8 mouse cellular contexts compared by ENCODE assay signal in genomic region chr12:105013065-105013464, GRCm38 (mm10). TPM values are rescaled to one million over a fixed set of nuclear protein-coding genes. Genes with fewer than 3 reads are reported as not detected.
DNase-seq lines count a peak whose midpoint lies in the region; ATAC-seq and TF ChIP-seq lines count a peak whose summit lies in the region.

No protein-coding gene starts in this region.

- no peaks in the 10 kb centered on the region for H3K9me3 ChIP-seq in kidney, embryonic 14.5 days (ENCODE audit: control insufficient read depth, low read length)
- H3K9me3 ChIP-seq in heart, embryonic 12.5 days (replicated peaks): 0 out of 2 replicates have a peak, but pooled peaks cover 4% of the 10 kb centered on the region
- no peaks in the 10 kb centered on the region for H3K9me3 ChIP-seq in megakaryocyte, embryonic 14.5 days

- ATAC-seq in kidney, embryonic 14.5 days (ENCODE audit: low FRiP score, low TSS enrichment): no peak
- ATAC-seq in heart, embryonic 12.5 days (ENCODE audit: insufficient number of reproducible peaks, low FRiP score): no peak

- DNase-seq in kidney, adult 11 months: peak; percentile 78
- DNase-seq in brain, adult 2 months (ENCODE audit: low read depth, low spot score): peak; percentile 91
- peak; percentile 78 to 83 for DNase-seq in left cerebral cortex, postnatal 14 days (ENCODE audit: low spot score in 2 of 2)
- no peak for DNase-seq in cerebellum, adult 18-20 months

- no peaks in the 10 kb centered on the region for H3K36me3 ChIP-seq in kidney, embryonic 14.5 days (ENCODE audit: control insufficient read depth, insufficient read depth, low read length)
- no peaks in the 10 kb centered on the region for H3K36me3 ChIP-seq in heart, embryonic 12.5 days
- H3K36me3 ChIP-seq in megakaryocyte, embryonic 14.5 days (replicated peaks; ENCODE audit: low read length): no peaks in the 10 kb centered on the region
- no peaks in the 10 kb centered on the region for H3K36me3 ChIP-seq in testis, adult 2 months (ENCODE audit: control insufficient read depth, insufficient read depth, low read length)

- 22% methylated on average over 17 of the region's 17 CpGs for WGBS in kidney, embryonic 14.5 days
- WGBS in heart, embryonic 12.5 days: 15% methylated on average over 17 of the region's 17 CpGs

- no peak for TF ChIP-seq POLR2A in testis, adult 2 months (IDR thresholded peaks at IDR 0.05; ENCODE audit: control insufficient read depth, low read depth, low read length)

- peaks cover 12% of the 10 kb centered on the region for H3K27me3 ChIP-seq in kidney, embryonic 14.5 days (ENCODE audit: control insufficient read depth, insufficient read depth, low read length)
- peaks cover 41% of the 10 kb centered on the region for H3K27me3 ChIP-seq in heart, embryonic 12.5 days (replicated peaks)
- no peaks in the 10 kb centered on the region for H3K27me3 ChIP-seq in megakaryocyte, embryonic 14.5 days (replicated peaks)
- no peaks in the 10 kb centered on the region for H3K27me3 ChIP-seq in testis, adult 2 months (ENCODE audit: control insufficient read depth, insufficient read depth, low read length)

- 0 out of 2 replicates have a peak, but pooled peaks cover 7% of the 10 kb centered on the region for H3K4me1 ChIP-seq in kidney, embryonic 14.5 days (ENCODE audit: control insufficient read depth, insufficient read depth, low read length)
- H3K4me1 ChIP-seq in heart, embryonic 12.5 days (replicated peaks): peaks cover 20% of the 10 kb centered on the region
- peaks cover 92% of the 10 kb centered on the region for H3K4me1 ChIP-seq in megakaryocyte, embryonic 14.5 days
- H3K4me1 ChIP-seq in testis, adult 2 months (ENCODE audit: control insufficient read depth, insufficient read depth, low read length): peaks cover 16% of the 10 kb centered on the region

- intact Hi-C loops in left cerebral cortex, postnatal 14 days (cut with DNase I): no loop called here

- no peak overlapping the region for H3K9ac ChIP-seq in kidney, embryonic 14.5 days (ENCODE audit: low read depth, low read length)
- H3K9ac ChIP-seq in heart, embryonic 12.5 days: peak overlapping the region; percentile 37; the same call in 1 of the 2 replicates

- TF ChIP-seq CTCF in testis, adult 2 months (IDR thresholded peaks at IDR 0.05; ENCODE audit: control insufficient read depth, insufficient read depth, insufficient replicate concordance, low read depth, low read length): no peak

- H3K4me2 ChIP-seq in kidney, embryonic 14.5 days (replicated peaks; ENCODE audit: low read depth, low read length): no peak overlapping the region; the same call in 1 of the 2 replicates
- H3K4me2 ChIP-seq in heart, embryonic 12.5 days: peak overlapping the region; percentile 53

- no peak overlapping the region; the same call in 1 of the 2 replicates for H3K27ac ChIP-seq in kidney, embryonic 14.5 days (ENCODE audit: low read depth, low read length)
- H3K27ac ChIP-seq in heart, embryonic 12.5 days (ENCODE audit: poor library complexity, severe bottlenecking): no peak overlapping the region
- H3K27ac ChIP-seq in testis, adult 2 months (ENCODE audit: control insufficient read depth, insufficient read depth, low read depth, low read length): peak overlapping the region; percentile 54; the same call in 1 of the 2 replicates

- no peak overlapping the region for H3K4me3 ChIP-seq in kidney, embryonic 14.5 days (ENCODE audit: low read length)
- peak overlapping the region; percentile 6; the same call in 1 of the 2 replicates for H3K4me3 ChIP-seq in heart, embryonic 12.5 days
- peak overlapping the region; percentile 91 for H3K4me3 ChIP-seq in megakaryocyte, embryonic 14.5 days (replicated peaks)
- H3K4me3 ChIP-seq in testis, adult 2 months (ENCODE audit: control insufficient read depth, low read depth, low read length): no peak overlapping the region

RNA-seq across cellular contexts. Expression of gene Syne3, which starts 3.5 kb away (rescaled TPM):
- 0.24 and 0.51 TPM in 2 replicates for polyA plus RNA-seq in kidney, embryonic 14.5 days (2014; fragmentation: Nextera tagmentation; extraction: Ambion mirVana)
- 0.19 and 0.32 TPM in 2 replicates for polyA plus RNA-seq in heart, embryonic 12.5 days (2016; fragmentation: Nextera tagmentation; extraction: Ambion mirVana)
- 1 to 10 TPM; 1.1 to 1.4 TPM for total RNA-seq in left cerebral cortex, postnatal 14 days (2021)
- 4.2 and 6.8 TPM in 2 replicates for polyA plus RNA-seq in megakaryocyte, embryonic 14.5 days (2012; ENCODE audit: insufficient read depth, low replicate concordance)
- 7.5 and 7.8 TPM in 2 replicates for polyA plus RNA-seq in testis, adult 2 months (2012; rRNA removed)

RNA-seq across cellular contexts. Expression of gene Glrx5, which starts 19.4 kb away (rescaled TPM):
- 161 and 195 TPM in 2 replicates for polyA plus RNA-seq in kidney, embryonic 14.5 days (2014; fragmentation: Nextera tagmentation; extraction: Ambion mirVana)
- 203 and 206 TPM in 2 replicates for polyA plus RNA-seq in heart, embryonic 12.5 days (2016; fragmentation: Nextera tagmentation; extraction: Ambion mirVana)
- 10 to 100 TPM; 62.5 to 64.1 TPM for total RNA-seq in left cerebral cortex, postnatal 14 days (2021)
- 46.1 and 131 TPM in 2 replicates for polyA plus RNA-seq in megakaryocyte, embryonic 14.5 days (2012; ENCODE audit: insufficient read depth, low replicate concordance)
- polyA plus RNA-seq in testis, adult 2 months (2012; rRNA removed): 13.8 and 14.2 TPM in 2 replicates

Comparison
In these comparisons a context has a peak if more than half of its experiments do, and no peak if none do; other contexts are left out.
1. DNase-seq: peak in kidney, adult 11 months (single experiment), brain, adult 2 months (single experiment) and left cerebral cortex, postnatal 14 days (2 of 2); none in cerebellum, adult 18-20 months (0 of 2).
2. H3K4me3 ChIP-seq: peak in heart, embryonic 12.5 days (single experiment) and megakaryocyte, embryonic 14.5 days (single experiment); none in kidney, embryonic 14.5 days (single experiment) and testis, adult 2 months (single experiment).